Mouse (Mus musculus) bone marrow, adult 2 months (tissue): Measurements from ENCODE around the gene Slirp. TPM values are rescaled to one million over a fixed set of nuclear protein-coding genes. Genes with fewer than 3 reads are reported as not detected.

Experiments
- polyA plus RNA-seq: library from polyadenylated mRNA; stranded (reverse); fragments of >200 nt; gene quantifications from 2 replicates; pipeline ENCODE4 v1.2.4, GENCODE M21; 2011; ENCODE audit warnings: low replicate concordance; ENCODE audit not compliant: missing spikeins, insufficient read depth, insufficient read length

The Slirp gene
- polyA plus RNA-seq, 1 experiment, result 160 TPM

Other genes with a start within 250 kb of the Slirp start
- not detected in 2 replicates for gene Samd15, start 244.2 kb upstream of the Slirp start, polyA plus RNA-seq
- 2.2 and 5.0 TPM in 2 replicates for gene Tmed8, start 243.4 kb upstream of the Slirp start, polyA plus RNA-seq
- gene Noxred1, start 205.2 kb upstream of the Slirp start, polyA plus RNA-seq, result 2.6 TPM in 1 of 2 replicates, not detected in the other
- gene Vipas39, start 177.6 kb upstream of the Slirp start, polyA plus RNA-seq, result 10.8 and 23.7 TPM in 2 replicates
- gene Ahsa1, start 177.4 kb upstream of the Slirp start, polyA plus RNA-seq, result 49.0 and 74.4 TPM in 2 replicates
- not detected in 2 replicates for gene Ism2, start 144.2 kb upstream of the Slirp start, polyA plus RNA-seq
- 10.7 and 31.6 TPM in 2 replicates for gene Sptlc2, start 55.5 kb upstream of the Slirp start, polyA plus RNA-seq
- gene Alkbh1, start 121 bp downstream of the Slirp start, polyA plus RNA-seq, result 11.1 and 19.8 TPM in 2 replicates
- gene Snw1, start 28.4 kb downstream of the Slirp start, polyA plus RNA-seq, result 30.9 and 48.6 TPM in 2 replicates
- gene Gm5788, start 50.8 kb downstream of the Slirp start, polyA plus RNA-seq, result not detected in 2 replicates
- not detected in 2 replicates for gene Gm8300, start 70.4 kb downstream of the Slirp start, polyA plus RNA-seq
- not detected in 2 replicates for gene Oog1, start 158.8 kb downstream of the Slirp start, polyA plus RNA-seq
- gene Gm4027, start 175.0 kb downstream of the Slirp start, polyA plus RNA-seq, result not detected in 2 replicates
- not detected in 2 replicates for gene Gm16381, start 200.7 kb downstream of the Slirp start, polyA plus RNA-seq